Mouse (Mus musculus): ENCODE data around the gene Prkcd.
A peak's percentile ranks its signal among the peaks of the same experiment; 100 is the strongest.
"Not testable (repeated sequence)": the region's sequence is repeated elsewhere in the genome, so short reads cannot be mapped to it uniquely, and the experiment has no call there.

Gene Prkcd

GRCm38 (mm10) chr14:30608176-30608575, 17.8 kb downstream of the Prkcd start:
- DNase-seq (ENCODE audit: extremely low spot score, low spot score), result no peak

DNA sequence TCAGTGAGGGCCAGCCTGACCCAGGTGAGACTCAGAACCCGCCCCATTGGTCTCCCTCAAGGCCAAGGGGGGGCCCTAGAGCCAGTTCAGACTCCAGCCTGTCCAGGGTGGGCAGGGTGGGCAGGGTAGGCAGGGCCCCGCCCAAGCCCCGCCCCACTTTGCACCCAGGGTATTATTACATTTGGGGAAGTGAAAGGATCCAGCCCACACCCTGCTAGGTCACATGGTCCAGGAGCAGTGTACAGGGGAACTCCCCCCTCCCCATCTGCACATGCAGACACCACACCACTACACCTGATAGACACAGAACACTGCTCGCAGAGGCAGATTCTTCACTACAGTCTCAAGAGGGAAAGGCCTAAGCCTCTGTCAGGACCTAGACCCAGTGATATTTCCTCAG, 18.3 kb downstream of the Prkcd start:
- DNase-seq (ENCODE audit: extremely low spot score, low spot score), result no peak

- DNase-seq (ENCODE audit: extremely low spot score, low spot score), result no peak
Measured at GRCm38 (mm10) chr14:30606817-30607216, 19.2 kb downstream of the Prkcd start.

DNA sequence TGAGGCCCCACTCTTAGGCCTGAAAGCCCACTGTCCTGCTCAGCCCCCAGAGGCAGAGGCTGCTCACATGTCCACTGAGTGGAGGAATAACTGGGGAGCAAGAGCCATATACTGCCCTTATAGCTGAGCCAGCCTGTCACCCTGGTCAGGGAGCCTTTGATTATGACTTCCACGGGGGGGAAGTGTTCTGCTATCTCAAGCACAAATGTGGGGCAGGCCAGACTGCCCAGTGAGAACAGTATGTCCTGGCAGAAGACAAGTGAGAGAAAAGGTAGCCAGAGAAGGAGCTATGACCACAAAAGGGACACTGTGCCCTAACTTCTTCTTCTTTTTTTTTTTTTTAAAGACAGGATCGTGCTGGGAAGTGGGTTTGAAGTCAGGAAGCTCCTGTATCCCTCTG, 28.9 kb downstream of the Prkcd start:
- no peak for DNase-seq (ENCODE audit: extremely low spot score, low spot score)

DNA sequence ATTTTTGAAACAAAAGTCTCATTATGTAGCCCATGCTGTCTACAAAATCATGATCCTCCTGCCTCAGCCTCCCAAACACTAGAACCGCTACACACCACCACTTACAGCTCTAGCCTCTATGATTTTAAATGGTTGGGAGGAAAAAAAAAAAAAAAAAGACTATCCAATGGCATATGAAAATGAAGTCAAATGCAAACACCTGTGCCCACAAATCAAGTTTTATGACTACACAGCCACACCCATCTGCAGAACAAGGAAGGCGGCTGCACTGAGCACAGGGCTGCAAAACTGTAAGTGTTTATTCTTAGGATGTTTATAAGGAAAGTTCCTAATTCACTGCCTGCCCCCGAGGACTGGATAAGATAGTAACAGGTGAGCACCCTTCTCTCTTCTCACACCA, 29.6 kb downstream of the Prkcd start:
- DNase-seq (ENCODE audit: extremely low spot score, low spot score), result no peak

- DNase-seq (ENCODE audit: extremely low spot score, low spot score), result no peak
Measured at GRCm38 (mm10) chr14:30595576-30596313, 30.3 kb downstream of the Prkcd start.

DNA sequence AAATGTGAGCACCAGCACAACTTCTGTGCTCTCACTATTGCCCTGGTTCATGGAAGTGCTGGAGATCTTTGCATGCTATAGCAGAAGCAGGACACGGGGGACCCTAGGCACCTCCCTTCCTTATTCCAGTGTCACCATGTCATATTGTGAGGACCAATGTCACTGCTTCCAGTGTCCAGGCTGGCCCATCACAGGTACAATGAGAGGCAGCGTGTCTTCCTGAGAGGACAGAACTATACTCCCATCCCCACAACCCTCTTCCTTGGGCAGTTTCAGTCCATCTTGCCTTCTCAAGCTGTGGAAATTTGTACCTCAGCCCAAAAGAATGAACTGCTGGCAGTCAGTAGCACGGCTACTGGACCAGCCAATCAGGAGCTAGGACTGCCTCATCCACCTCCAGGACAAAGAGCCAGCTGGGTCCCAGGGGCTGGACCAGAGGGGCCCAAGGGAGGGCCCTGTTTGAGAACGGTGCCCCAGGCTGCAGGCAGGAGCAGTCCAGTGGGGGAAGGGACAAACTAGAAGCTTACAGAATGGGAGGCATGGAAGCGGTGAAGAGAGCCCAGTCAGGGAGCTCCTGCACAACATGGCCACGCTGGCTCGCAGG, 31.8 kb downstream of the Prkcd start:
- DNase-seq (ENCODE audit: extremely low spot score, low spot score), result peak; percentile 65

GRCm38 (mm10) chr14:30593279-30594091, 32.5 kb downstream of the Prkcd start:
- no peak for DNase-seq (ENCODE audit: extremely low spot score, low spot score)

GRCm38 (mm10) chr14:30591417-30591816, 34.6 kb downstream of the Prkcd start:
- peak; percentile 76 for DNase-seq (ENCODE audit: extremely low spot score, low spot score)

- no peak for DNase-seq (ENCODE audit: extremely low spot score, low spot score)
Measured at GRCm38 (mm10) chr14:30590918-30591317, 35.1 kb downstream of the Prkcd start.

GRCm38 (mm10) chr14:30590041-30590645, 35.9 kb downstream of the Prkcd start:
- no peak for DNase-seq (ENCODE audit: extremely low spot score, low spot score)

- DNase-seq (ENCODE audit: extremely low spot score, low spot score), result no peak
Measured at GRCm38 (mm10) chr14:30586780-30587461, 39.1 kb downstream of the Prkcd start.

DNA sequence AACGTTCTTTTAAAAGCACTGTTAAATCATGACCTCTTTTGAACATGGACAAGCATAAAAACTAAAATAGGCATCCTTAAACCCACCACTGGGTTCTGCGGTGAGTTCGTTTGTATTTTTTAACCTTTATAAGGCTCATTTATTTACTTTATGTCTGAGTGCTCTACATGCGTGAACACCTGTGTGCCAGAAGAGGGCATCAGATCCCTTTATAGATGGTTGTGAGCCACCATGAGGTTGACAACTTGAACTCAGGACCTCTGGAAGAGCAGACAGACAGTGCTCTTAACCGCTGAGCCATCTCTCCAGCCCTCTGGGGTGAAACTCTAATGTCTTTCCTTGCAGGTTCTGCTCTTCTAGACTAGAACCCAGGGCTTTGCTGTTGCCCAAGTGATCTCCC, 40.7 kb downstream of the Prkcd start:
- no peak for DNase-seq (ENCODE audit: extremely low spot score, low spot score)

DNA sequence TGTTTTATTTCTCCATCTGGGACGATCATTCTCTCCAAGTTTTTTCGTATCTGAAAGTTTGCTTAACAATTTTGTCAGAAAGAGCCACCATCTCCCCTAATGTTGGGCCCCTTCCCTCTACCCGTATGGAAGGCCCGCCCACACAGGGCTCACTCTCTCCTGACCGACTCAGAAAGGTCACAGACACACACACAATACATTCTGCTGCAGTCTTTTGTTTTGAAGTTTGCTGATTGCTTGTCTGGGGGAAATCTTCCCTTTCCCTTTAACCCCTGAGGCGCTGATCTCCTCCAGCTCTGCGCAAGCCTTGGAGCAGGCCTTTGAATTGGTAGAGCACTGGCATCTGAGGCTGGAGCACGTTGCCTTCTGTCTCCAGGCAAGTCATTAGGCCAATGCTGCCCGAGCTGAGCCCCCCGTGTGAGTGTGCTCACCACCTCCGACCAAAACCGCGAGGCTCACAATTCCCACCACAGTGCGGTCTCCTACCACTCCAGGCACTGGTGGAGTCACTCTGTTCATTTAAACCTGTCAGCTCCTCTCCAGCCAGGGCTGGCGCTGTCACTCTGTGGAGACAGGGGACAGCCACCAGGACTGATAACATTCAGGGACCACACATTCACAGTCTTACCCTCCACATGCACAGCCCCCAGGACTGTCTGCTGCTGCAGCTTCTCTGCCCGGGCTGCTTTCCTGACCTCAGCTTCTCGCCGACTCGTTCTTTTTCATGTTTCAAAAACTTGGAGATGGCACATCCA, 41.3 kb downstream of the Prkcd start:
- DNase-seq (ENCODE audit: extremely low spot score, low spot score), result no peak

- DNase-seq (ENCODE audit: extremely low spot score, low spot score), result no peak
Measured at GRCm38 (mm10) chr14:30584077-30584476, 41.9 kb downstream of the Prkcd start.

DNA sequence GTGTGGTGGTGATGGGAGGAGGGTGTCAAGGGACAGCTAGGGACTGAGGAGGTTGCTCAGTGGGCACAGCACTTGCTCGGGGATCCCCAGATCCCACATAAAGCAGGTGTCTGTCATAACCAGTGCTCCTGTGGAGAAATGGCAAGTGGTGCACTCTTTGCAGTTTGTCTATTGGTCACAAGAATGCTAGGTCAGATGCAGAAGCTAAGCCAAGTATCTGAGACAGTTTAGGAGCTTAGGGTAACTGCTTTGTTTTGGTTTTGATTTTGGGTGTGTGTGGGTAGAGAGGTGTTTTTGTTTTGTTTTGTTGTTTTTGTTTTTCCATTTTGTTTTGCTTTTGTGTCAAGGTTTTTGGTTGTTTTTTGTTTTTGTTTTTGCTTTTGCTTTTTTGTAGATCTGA, 44.8 kb downstream of the Prkcd start:
- no peak for DNase-seq (ENCODE audit: extremely low spot score, low spot score)

DNA sequence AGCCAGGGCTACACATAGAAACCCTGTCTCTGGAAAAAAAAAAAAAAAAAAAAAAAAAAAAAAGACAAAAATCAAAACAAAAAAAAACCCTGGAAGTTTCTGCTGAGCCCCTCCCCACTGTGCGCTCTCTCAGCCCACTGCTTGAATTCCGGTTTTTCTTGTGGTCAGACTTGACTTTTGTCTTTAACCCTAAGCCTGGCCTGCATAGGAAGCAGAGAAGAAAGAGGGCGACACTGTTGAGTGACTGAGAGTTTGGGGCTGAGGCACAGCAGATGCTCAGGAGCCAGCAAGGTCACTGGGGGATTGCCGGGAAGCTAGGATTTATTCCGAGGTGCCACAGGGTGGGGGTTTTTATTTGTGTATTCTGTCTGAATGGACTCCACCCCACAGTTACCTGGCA, 46.1 kb downstream of the Prkcd start:
- DNase-seq (ENCODE audit: extremely low spot score, low spot score), result no peak

DNA sequence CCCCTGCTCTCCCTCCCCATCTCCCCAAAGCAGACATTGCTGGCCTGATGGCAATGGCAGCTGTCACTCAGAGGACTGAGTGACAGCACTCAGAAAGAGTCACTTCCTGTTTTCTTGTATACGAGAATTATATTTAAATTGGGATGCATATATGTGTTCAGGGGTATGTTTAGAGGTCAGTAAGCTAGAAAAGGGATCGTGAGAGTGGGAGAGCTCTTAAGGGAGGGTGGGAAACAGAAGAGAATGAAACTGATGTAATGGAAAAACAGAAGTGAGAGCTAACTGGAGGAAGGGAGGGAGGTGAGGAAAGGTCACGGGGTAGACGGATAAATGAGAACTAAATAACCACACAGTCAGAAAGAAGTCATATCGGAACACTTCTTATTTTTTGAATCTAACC, 46.8 kb downstream of the Prkcd start:
- no peak for DNase-seq (ENCODE audit: extremely low spot score, low spot score)

DNA sequence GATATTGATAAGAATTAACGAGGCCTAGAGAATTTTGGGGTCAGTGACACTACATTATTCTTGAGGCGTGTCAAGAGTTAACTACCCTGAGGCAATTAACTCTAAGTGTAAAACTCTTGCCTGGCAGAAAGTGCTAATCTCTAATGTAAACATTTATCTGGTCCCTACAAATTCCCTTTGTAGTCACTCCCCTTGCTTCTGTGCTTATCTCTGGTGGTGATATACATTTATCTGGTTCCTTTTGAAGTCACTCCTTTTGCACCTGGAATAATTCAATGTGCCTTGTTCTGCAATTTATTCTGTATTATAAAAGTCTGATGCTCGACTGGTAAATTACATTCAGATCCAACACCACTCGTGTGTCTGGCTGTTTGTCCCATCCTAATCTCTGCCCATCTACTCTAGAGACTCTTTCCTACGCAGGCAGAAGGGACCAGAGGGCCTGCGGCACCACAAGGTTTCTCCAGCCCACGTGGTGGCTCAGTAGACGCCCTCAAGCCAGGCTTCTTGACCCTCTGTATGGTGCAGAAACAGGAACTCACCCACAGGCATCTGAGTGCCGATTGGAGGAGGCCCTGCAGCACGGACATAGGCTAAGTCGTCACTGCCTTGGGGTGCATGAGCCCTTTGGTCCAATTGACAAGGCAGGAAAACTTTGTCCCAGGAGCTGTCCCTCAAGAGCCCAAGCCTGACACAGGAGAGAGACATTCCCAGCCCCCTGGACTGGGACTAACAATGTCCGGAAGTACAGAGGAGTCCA, 48.5 kb downstream of the Prkcd start:
- not testable (repeated sequence) for DNase-seq (ENCODE audit: extremely low spot score, low spot score)

DNA sequence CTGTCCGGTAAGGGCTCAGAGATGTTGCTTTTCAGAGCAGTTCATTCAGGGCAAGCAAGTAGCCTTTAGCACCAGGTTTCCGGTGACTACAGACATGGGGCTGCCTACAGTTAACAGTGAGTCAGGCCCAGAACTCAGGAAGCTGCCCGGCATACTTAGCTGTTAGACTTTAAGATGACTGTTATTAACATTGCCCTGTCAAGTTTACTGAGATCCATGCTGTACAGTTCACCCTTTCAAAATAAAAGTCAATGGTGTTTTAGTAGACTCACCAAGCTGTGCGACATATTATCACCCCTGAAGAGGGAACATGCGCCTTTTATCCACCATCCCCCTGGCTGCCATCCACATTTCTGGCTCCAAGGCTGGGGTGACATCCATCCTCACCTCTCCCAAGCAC, 49.8 kb downstream of the Prkcd start:
- DNase-seq (ENCODE audit: extremely low spot score, low spot score), result no peak

Measured in neural tube, embryonic 10.5 days (tissue).